Mouse (Mus musculus) C2C12 (cell line): ENCODE results near the gene Dyrk1a. TPM values are rescaled to one million over a fixed set of nuclear protein-coding genes. Genes with fewer than 3 reads are reported as not detected.
"Not testable (repeated sequence)": the region's sequence is repeated elsewhere in the genome, so short reads cannot be mapped to it uniquely, and the experiment has no call there.

ENCODE experiments used
- H3K27me3 ChIP-seq: one replicate; pipeline ENCODE4 v1.6.1; 2011; ENCODE audit not compliant: control insufficient read depth, insufficient read depth, insufficient read length
- H3K36me3 ChIP-seq: one replicate; pipeline ENCODE4 v1.6.1; 2011; ENCODE audit not compliant: control insufficient read depth, insufficient read depth
- H3K4me3 ChIP-seq: one replicate; pipeline ENCODE4 v1.5.1; 2011; ENCODE audit warnings: mild to moderate bottlenecking, control low read depth; ENCODE audit not compliant: poor library complexity, insufficient read depth, severe bottlenecking
- H3K79me2 ChIP-seq: one replicate; pipeline ENCODE4 v1.6.1; 2011; ENCODE audit not compliant: control insufficient read depth, insufficient read depth
- H3K79me3 ChIP-seq: one replicate; pipeline ENCODE4 v1.6.1; 2011; ENCODE audit warnings: low read depth, control low read depth
- H3ac ChIP-seq: one replicate; pipeline ENCODE3; 2011; ENCODE audit warnings: low read depth; ENCODE audit not compliant: control insufficient read depth, insufficient read length
- CEBPB ChIP-seq: IDR thresholded peaks from one replicate; pipeline ENCODE4 v1.6.1; 2011; ENCODE audit warnings: low read depth, mild to moderate bottlenecking, control low read depth, moderate library complexity
- CTCF ChIP-seq: IDR thresholded peaks from one replicate; pipeline ENCODE4 v1.5.1; 2011; ENCODE audit not compliant: control insufficient read depth, insufficient read depth, insufficient read length
- FOSL1 ChIP-seq: IDR thresholded peaks from one replicate; pipeline ENCODE4 v1.8.0; 2011; ENCODE audit warnings: mild to moderate bottlenecking, low read length; ENCODE audit not compliant: poor library complexity, insufficient read depth, severe bottlenecking
- MAX ChIP-seq: IDR thresholded peaks from one replicate; pipeline ENCODE4 v1.6.1; 2011; ENCODE audit warnings: mild to moderate bottlenecking, control low read depth
- MYOD1 ChIP-seq: IDR thresholded peaks from one replicate; pipeline ENCODE4 v1.6.1; 2011; ENCODE audit warnings: low read depth; ENCODE audit not compliant: control insufficient read depth, insufficient read length
- MYOG ChIP-seq: IDR thresholded peaks from one replicate; pipeline ENCODE4 v1.6.1; 2011; ENCODE audit not compliant: control insufficient read depth, insufficient read length; ENCODE audit errors: extremely low read depth
- USF1 ChIP-seq: IDR thresholded peaks from one replicate; pipeline ENCODE4 v1.6.1; 2011; ENCODE audit warnings: low read depth, mild to moderate bottlenecking, control low read depth, moderate library complexity
- polyA plus RNA-seq: library from polyadenylated mRNA; unstranded; fragments of >200 nt; fragmentation: generic; extraction: Trizol; gene quantifications from one replicate; pipeline ENCODE4 v1.2.1, GENCODE M21; 2012; ENCODE audit warnings: missing spikeins

Dyrk1a gene
- polyA plus RNA-seq, 1 experiment, result 17.3 TPM

GRCm38 (mm10) chr16:94681760-94682159 is 112.0 kb downstream of the Dyrk1a start:
- no peak overlapping the region for H3K4me3 ChIP-seq
- TF ChIP-seq USF1, result no peak
- TF ChIP-seq FOSL1, result no peak
- TF ChIP-seq CEBPB, result no peak
- TF ChIP-seq CTCF, result no peak
- no peak for TF ChIP-seq MAX
- no peak for TF ChIP-seq MYOD1
- no peak overlapping the region for H3ac ChIP-seq
- peaks cover 35% of the 10 kb centered on the region for H3K79me2 ChIP-seq
- no peaks in the 10 kb centered on the region for H3K27me3 ChIP-seq
- H3K36me3 ChIP-seq, result peaks cover 46% of the 10 kb centered on the region
- H3K79me3 ChIP-seq, result peaks cover 9% of the 10 kb centered on the region

GRCm38 (mm10) chr16:94683960-94684359 is 114.2 kb downstream of the Dyrk1a start:
- peaks cover 50% of the 10 kb centered on the region for H3K36me3 ChIP-seq
- TF ChIP-seq MYOG (no peak), MYOD1 (no peak), CEBPB (no peak), CTCF (no peak), FOSL1 (no peak), USF1 (no peak), MAX (no peak)
- H3ac ChIP-seq, result no peak overlapping the region
- no peaks in the 10 kb centered on the region for H3K27me3 ChIP-seq
- H3K79me3 ChIP-seq, result peaks cover 9% of the 10 kb centered on the region
- H3K79me2 ChIP-seq, result peaks cover 33% of the 10 kb centered on the region
- H3K4me3 ChIP-seq, result no peak overlapping the region

- Histone ChIP-seq H3K27me3 (no peaks in the 10 kb centered on the region), H3K79me3 (no peaks in the 10 kb centered on the region), H3K79me2 (no peaks in the 10 kb centered on the region), H3K36me3 (peaks cover 43% of the 10 kb centered on the region), H3ac (no peak overlapping the region), H3K4me3 (no peak overlapping the region)
- TF ChIP-seq MAX (no peak), MYOD1 (no peak), CTCF (no peak), CEBPB (no peak), FOSL1 (no peak), MYOG (no peak), USF1 (no peak)
Measured at GRCm38 (mm10) chr16:94693687-94694305, 124.0 kb downstream of the Dyrk1a start.

GRCm38 (mm10) chr16:94697553-94697952 is 127.7 kb downstream of the Dyrk1a start:
- H3K27me3 ChIP-seq, result no peaks in the 10 kb centered on the region
- H3K4me3 ChIP-seq, result no peak overlapping the region
- H3K79me2 ChIP-seq, result no peaks in the 10 kb centered on the region
- peaks cover 10% of the 10 kb centered on the region for H3K36me3 ChIP-seq
- TF ChIP-seq CTCF, result no peak
- no peak for TF ChIP-seq USF1
- no peak for TF ChIP-seq MYOG
- H3ac ChIP-seq, result no peak overlapping the region
- no peaks in the 10 kb centered on the region for H3K79me3 ChIP-seq

GRCm38 (mm10) chr16:94698234-94698633 is 128.4 kb downstream of the Dyrk1a start:
- not testable (repeated sequence) for H3K79me3 ChIP-seq, H3K79me2 ChIP-seq, H3ac ChIP-seq, H3K4me3 ChIP-seq, H3K36me3 ChIP-seq, H3K27me3 ChIP-seq

- no peaks in the 10 kb centered on the region for H3K79me2 ChIP-seq
- H3K36me3 ChIP-seq, result no peaks in the 10 kb centered on the region
- TF ChIP-seq MYOG, result no peak
- TF ChIP-seq FOSL1, result no peak
- no peak for TF ChIP-seq USF1
- no peak for TF ChIP-seq MYOD1
- TF ChIP-seq MAX, result no peak
- TF ChIP-seq CTCF, result no peak
- TF ChIP-seq CEBPB, result no peak
- no peaks in the 10 kb centered on the region for H3K27me3 ChIP-seq
- H3ac ChIP-seq, result no peak overlapping the region
- no peak overlapping the region for H3K4me3 ChIP-seq
- H3K79me3 ChIP-seq, result no peaks in the 10 kb centered on the region
Measured at GRCm38 (mm10) chr16:94701141-94701540, 131.3 kb downstream of the Dyrk1a start.
